14 mouse cellular contexts compared by ENCODE assay signal in the genomic region with DNA sequence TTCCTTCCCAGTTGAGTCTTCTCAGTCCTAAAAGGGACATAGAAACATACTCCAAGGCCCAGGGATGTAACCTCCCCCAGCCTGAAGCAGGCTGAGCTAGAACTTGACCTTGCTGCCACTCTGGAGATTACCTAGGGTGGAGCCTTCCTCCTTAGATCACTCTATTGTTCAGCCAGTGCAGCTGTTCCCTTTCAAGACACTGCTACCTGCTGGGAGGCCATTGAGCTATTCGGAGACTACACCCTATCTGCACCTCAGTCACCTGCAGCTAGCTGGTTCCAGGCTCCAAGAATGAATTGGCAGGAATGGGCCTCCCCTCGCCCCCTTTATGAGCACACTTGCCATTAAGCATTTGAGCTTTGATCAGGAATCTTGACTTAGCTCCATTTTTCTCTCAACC.
"Had no signal": no experiment of that assay in that cellular context is flagged by ENCODE, and none has a peak within 500 bp of the region (broad histone marks: within the 10 kb centered on the region; RNA-seq: fewer than 3 reads in every experiment).

No protein-coding gene starts in this region.

- ATAC-seq: liver, postnatal 0 days; midbrain, embryonic 16.5 days had no signal

- DNase-seq: liver, postnatal 0 days; lung, embryonic 14.5 days; lung, postnatal 10 days; lung, postnatal 4 days; midbrain, embryonic 14.5 days; retina, postnatal 1 day; right cerebral cortex, adult 18-20 months; right cerebral cortex, postnatal 25 days; right cerebral cortex, postnatal 4 days; spleen, adult 18-20 months; thymus, adult 18-20 months; thymus, postnatal 14 days; thymus, postnatal 36 days had no signal
